Mouse (Mus musculus) gastrocnemius, adult 18-20 months (tissue): ENCODE measurements around the gene Mkln1. TPM values are rescaled to one million over a fixed set of nuclear protein-coding genes. Genes with fewer than 3 reads are reported as not detected.
A peak's percentile ranks its signal among the peaks of the same experiment; 100 is the strongest.

Experiments
- DNase-seq: peaks from one replicate; pipeline ENCODE4 v3.0.0; 2021; ENCODE audit warnings: low spot score
- total RNA-seq, 2 experiments: library from RNA; stranded (reverse); gene quantifications; 2 replicates each; pipeline ENCODE4 v1.2.3; 2021

Mkln1 gene
- total RNA-seq, 2 experiments from 2014 or later, result 142 to 160 TPM

DNA sequence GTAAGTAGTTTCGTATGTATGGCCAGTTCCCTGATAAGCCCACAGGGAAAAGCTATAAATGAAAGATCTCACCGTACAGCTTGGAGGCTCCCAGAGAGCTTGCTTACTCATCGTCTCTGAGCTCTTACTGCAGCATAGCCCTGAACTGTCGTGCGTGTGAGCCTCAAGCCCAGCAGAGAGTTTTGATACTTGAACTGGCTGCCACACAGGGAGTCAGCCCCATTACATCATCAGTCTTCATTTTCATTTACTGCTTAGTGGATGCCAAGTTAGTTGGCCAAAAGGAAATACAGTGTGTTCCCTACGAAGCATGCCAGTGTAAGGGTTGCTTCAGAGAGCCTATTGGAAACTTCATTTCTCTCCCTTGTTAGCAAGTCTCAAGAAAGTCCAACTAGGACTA lies 115.2 kb downstream of the Mkln1 start:
- DNase-seq, result peak; percentile 60

DNA sequence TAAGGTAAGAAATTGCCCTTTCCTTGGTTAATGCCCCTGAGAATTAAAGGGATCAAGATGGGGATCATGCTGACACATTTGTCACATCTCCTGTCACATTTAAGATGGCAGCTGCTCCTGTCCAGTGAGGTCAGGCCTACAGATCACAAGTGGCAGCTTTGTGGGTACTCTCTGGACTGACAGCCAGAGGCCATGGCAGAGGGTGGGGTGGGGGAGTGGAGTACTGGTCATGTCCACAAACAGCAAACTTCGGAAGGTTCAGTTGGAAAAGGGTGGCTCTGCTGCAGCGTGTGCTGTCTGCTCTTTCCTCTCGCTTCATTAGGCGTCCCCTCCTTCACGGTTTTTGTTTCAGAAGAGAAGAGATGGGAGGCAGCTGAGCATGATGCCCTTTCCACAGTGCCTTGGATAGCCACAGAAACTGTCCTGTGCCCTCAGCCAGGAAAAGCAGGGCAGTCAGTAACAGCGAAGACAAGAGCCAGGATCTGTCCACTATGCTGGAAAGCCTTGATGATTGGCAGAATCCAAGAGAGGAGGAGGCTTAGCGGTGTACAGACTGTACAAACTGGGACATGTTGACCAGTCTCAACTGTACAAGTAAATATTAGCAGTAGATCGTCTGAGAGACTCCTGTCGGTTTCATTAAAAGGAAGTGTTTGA lies 119.3 kb downstream of the Mkln1 start:
- DNase-seq, result peak; percentile 25

DNA sequence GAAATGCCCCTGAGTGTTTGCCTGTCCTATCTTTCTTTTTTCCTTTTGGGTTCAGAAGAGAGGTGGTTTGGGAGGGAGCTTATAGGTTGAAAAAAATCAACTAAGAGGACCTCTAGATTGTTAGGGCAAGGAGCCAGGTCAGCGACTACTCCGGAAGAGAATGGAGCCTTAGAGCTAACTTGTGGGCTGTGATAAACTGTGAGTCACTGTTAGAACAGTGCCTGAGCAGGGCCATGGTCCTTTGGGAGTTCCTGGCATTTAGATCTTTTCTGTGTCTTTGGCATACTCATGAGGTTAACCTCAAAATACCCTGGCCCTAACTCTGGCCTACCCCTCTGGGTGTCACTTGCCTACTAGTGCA lies 119.8 kb downstream of the Mkln1 start:
- DNase-seq, result peak; percentile 26

DNA sequence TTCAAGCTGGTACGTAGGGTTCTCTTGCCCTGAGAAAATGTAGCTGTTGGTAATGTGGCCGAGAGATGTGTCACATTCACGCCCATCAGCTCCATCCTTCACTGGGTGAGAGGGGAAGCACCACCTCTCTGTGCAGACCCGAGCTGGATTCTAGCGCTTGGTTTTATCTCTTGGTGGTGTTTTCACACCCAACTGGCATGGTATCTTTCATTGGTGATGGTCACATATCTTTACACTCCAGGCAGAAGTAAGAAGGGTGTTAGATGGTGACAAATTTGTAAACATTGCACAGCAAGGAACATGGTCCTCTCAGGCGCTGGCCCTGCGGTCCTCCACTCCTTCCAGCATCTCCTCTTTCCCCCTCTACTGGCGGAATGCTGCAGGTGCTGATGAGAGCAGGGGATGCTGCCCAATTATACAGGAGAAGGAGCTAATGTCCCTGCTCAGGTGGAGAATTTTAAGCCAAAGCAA lies 120.5 kb downstream of the Mkln1 start:
- DNase-seq, result no peak

DNA sequence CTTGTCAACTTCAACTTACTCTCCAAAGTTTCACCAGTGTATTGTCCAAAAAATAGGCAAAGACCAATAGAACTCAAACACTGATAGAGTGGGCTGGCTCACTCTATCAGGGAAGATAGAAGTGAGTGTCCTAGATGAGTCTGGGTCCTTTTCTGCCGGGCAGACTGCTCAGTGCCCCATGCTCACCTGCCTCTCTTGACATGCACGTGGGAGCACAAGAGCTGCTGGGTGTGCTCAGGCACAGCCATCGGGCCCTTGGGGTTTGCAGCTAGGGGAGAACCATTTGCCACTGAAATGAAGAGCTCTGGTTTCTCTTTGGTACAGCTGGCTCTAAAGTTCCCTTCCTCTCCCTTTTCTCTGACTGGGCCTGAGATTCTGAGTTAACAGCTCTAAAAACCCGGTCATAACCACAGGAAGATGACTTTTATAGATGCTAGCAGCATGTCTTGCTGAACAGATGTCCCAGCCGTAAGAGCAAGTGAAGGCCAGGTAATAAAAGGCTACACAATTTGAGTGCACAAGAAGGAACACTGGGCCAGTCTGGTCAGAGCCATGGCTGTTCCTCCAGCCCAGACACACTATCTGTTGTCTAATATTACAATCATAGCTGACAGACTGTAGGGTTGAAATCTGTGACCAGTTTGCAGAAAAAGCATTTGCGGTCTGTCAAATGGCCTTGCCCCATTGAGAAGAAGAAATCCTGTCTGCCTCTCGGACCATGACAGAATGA lies 122.1 kb downstream of the Mkln1 start:
- DNase-seq, result no peak

DNA sequence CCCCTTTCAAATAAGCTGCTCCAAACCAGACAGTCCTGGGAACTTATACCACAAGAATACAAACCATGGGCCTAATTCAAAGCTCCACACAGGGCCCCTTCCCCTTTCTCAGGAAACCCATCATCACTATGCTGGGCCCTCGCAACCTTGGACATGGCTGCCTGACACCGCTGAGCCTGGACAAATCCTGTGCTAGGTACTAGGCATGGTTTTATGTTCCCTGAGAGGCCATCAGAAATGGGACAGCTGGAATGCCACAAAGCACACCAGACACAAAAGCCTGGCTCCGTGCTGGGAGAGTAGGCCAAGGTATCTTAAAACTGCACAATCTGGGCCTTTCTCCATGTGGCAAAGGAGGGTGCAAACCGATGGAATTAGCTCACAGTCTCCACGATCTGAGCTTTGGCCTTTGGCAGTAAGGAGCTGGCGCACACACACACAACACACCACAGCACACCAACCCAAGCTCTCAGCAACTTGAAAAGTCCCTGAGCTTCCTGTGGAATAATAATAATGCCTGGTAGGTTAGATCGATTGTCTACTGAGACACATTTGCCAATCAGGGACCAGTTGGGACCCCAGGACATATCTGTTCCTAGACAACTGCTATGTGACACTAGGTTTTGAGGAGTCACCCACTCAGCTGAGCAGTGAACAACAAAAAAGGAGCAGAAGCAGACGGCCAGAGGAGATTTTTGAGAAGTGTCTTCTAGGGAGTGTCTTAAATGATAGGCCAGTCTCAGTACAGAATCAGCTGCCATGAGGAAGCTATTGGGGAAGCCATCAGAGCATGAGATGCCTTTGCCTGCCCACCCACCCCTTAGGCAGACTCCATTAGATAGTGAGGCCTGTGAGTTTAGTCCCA lies 123.2 kb downstream of the Mkln1 start:
- DNase-seq, result no peak

DNA sequence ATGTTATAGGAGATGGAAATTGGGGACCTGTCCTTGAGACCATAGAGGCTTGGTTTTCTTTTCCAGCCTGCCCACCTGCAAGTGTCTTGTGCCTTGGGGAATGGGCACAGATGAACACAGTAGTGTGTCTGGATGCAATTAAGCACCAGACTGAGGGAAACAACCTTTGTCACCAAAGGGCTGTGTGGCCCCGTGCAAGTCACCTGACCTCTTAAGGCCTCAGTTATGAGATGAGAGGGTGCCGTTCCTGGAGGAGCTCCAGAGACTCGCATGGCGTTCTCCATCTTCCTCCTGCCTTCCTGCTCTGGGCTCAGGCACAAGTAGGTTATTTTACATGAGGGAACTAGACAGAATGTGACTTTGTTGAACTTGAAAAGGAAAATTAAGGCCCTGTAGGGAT lies 123.9 kb downstream of the Mkln1 start:
- no peak for DNase-seq

DNA sequence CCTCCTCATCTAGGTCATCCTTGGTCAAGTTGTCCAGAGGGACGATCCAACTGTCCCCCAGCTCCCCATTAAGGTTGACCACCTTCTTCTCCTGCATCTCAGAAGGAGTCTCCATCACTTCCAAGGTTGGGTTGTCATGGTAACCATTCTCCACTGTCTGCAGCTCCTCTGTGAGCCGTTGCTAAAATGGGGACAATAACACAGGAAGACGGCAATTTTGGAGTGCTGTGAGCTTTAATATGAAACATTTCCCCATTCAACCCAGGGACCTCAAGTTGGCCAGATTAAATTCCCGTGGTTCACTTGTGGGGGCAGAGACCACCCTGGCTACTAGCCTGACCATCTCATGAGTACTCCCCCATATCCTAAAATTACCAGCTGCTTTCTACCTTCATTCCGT lies 124.5 kb downstream of the Mkln1 start:
- no peak for DNase-seq

DNA sequence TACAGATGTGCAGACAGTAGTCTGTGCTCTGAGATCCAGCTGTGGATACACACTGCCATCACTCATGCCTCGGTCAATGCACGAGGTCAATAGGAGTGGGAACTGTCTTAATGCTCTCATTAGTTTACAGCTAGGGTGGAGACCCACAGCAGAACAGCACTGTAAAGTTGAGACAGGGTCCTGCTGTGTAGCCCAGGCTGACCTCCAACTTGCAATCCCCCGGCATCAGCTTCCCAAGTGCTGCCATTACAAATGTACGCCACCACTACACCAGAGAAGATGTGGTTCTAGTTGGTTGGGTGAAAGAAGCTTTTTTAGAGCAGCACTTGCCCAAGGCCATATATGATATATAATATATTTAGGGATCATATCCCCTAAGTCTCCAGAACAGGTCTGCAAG lies 125.1 kb downstream of the Mkln1 start:
- DNase-seq, result no peak

DNA sequence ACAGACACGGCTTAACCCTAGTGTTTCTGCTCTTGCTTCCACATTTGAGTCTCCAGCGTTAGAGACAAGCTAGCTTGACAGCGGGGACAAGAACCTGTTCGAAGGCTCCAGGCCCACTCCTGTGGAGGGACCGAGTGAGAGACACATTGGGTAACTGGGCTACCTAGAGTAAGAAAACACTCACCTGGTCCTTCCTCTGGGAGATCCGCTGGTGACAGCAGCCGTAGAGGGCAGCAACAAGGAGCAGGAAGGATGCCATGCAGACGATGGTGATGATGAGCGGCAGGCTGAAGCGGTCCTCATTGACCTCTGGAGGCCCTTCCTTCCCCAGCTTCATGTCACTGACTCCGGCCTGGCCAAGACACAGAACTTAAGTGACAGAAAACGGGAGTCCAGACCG lies 125.6 kb downstream of the Mkln1 start:
- DNase-seq, result no peak

DNA sequence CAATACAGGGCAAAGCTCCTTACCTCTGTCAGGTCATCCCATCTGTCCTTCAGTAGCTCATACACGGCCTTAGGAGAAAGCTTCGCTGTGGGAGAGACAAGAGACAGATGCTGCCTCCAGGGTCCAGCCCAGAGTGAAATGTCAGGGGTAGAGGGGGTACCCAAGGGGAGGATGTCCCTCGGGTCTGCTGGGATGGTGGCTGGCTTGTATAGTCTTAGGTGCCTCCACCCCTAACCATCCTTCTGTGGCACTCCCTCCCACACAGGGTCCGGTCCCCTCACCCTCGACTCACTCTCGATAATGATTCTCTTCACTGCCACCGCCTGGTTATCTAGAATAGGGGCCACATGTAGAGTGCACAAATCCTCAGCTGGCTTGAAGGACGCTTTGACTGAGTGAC lies 126.1 kb downstream of the Mkln1 start:
- no peak for DNase-seq

DNA sequence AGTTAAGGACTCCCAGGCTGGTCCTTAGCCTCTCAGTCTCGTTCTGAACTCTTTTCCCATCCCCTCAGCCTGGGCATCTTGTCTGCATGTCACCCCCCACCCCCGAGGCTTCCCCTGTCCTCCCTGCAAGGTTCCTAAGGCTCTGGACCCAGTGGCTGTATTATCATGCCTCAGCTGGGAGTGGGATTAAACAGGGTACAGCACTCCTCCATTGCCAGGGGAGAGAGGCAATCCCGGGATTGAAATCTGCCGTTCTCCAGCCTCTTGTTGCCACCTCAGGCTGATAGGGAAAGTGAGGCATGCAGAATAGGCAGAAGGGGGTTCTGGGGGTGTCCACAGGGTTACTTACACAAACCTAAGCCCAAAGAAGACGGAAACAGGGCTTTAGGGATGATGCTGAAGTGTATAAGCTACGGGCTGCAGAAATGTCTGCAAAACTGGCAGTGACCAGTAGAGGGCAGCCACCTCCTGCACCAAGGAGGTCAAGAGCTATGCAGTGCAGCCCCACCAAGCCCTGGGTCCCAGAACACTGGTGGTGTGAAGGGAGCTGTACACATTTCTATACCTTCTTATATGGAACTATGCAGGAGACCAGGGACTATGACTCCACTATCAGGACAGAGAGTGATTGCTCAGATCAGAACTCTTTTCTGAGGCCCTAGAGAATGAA lies 126.8 kb downstream of the Mkln1 start:
- peak; percentile 41 for DNase-seq

DNA sequence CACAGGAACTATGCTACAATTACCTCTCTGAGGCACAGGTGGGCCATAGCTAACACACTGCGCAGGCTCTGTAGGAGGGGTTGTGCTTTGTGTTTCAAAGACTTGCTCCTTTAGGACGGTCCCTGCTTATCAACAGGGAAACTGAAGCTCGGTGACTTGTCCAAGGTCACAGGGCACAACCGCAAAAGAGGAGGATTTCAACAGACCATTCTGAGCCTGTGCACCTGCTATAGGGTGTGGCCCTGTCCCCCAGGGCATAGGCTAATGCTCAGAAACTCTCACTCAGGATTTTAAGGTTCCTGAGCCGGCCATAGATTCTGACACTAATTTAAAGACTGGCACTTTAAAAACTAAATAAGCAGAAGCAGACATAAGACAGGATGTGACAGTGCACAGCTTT lies 128.4 kb downstream of the Mkln1 start:
- DNase-seq, result no peak

DNA sequence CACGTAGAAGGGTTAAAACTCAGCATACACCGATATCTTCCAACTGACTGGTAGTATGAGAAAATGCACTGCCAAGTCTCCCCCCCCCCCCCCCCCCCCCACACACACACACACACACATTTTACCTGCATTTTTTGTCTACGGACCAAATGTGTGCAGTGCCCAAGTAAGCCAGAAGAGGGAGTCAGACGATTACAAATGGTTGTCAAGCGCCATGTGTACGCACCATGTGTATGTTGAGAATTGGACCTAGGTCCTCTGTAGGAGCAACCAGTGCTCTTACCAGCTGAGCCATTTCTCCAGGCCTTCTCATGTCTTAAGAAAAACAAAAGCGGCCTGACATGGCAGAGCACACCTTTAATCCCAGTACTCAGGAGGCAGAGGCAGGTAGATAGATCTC lies 129.4 kb downstream of the Mkln1 start:
- peak; percentile 31 for DNase-seq

DNA sequence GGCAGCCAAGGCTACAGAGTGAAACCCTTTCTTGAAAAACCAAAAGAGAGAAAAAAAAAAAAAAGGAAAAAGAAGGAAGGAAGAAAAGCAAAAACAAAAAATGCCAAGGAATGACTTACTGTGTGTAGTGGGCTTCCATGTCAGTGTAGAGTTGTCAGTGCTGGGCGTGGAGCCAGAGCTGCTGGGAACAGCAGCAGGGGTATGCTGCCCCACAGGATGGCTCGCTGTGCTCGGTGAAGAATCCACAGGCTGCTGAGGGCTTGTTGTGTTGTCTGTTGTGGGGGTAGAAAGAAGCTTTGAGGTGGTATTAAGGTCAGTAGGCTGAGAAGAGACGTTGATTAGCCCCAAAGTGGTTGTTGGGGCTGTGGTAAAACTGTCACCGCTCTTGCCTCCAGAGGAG lies 129.8 kb downstream of the Mkln1 start:
- DNase-seq, result no peak

DNA sequence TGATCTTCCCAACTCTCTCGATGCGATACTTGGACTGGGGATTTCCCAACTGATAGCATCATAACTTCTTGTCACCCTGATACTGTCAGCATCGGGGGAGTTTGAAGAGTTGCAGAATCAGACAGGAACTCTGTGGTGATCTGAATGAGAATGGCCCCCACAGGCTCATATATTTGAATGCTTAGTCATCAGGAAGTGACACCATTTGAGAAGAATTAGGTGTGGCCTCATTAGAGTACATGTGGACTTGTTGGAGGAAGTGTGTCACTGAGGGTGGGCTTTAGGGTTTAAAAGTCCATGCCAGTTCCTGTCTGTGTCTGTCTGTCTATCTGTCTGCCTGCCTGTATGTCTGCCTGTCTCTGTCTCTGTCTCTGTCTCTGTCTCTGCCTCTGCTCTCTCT lies 133.3 kb downstream of the Mkln1 start:
- DNase-seq, result no peak

DNA sequence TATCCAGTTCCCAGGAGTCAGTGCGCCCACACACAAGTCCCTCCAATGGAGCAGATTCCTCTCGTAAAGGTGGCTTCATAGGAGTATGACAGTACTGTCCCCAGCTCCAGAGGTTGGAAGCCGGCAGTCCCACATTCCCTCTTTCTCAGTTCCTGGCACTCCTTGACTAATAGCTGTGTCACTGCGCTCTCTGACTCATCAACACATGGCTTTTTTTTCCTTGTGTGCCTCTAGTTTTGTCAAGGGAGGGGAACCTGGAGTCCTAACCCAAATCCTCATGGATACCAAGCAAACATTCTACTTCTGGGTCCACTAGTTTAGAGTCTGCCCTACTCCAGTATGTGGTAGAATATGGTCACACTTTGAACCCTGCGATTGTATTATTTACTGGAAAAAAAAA lies 136.2 kb downstream of the Mkln1 start:
- DNase-seq, result no peak

DNA sequence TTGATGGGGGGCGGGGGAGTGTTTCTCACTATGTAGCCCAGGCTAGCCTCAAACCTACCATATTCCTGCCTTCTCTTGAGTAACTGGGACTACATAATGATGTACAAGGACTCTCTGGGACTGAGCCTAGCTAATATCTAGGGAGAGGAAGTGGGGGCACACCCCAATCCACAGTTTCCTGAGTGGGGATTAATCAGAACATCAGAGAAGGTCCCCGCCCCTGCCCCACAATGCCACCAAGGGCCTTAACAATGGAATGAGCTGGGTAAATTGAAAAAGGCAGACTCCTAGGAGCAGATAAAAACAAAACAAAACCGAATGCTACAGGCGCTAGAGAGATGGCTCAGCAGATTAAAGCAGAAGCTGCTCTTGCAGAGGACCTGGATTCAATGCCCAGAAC lies 138.7 kb downstream of the Mkln1 start:
- DNase-seq, result no peak

DNA sequence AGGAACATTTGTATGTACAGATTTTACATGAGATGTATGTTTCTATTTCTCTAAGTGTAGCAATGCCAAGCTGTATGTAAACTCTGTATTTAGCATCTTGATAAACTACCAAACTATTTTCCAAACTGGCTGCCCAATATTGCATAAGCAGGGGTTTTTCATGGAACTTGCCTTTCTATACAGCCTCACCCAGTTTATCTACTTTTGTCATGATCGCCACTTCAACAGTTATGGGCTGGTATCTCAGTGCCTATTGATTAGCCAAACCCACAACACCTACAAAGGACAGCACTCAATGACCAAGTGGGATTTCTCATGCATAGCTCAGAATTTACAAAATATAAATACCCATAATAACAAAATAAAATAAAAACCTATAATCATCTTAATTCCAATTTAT lies 139.6 kb downstream of the Mkln1 start:
- no peak for DNase-seq

DNA sequence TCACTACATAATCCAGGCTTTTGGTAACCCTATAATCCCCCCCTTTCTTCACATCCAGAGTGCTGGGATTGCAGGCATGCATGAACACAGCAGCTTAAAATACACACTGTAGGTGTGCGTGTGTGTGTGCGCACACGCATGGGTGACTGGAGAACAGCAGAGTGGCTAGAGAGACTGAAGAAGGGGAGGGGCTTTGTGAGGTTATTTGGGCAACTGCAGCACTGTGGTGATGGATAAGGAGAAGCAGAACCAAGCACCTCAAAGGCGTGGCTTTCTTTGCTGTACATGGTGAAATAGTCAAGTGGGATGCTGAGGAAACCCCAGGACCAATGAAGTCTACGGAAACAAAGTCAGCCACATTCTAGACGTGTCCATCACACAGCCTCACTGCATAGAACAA lies 141.5 kb downstream of the Mkln1 start:
- no peak for DNase-seq

DNA sequence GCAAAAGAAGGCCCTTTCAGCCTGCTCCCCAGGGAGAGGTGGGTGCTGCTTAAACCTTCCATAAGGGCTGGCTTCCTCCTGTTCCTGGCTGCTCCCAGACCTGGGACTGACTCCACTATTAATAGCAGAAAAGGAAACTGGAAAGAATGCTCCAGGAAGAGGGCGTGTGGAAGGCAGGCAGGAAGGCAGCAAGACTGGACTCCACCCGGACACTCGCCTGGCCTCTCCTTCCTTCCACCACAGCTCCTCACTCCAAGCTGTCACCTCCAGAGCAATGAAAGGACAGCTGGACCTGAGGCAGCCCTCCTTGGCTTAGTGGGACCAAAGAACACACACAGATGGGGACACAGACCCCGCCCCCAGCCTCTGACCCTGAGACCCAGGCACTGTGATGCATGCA lies 145.8 kb downstream of the Mkln1 start:
- peak; percentile 18 for DNase-seq
